Mouse (Mus musculus): ENCODE measurements around the gene Fzd2.

Gene Fzd2

GRCm38 (mm10) chr11:102623876-102624789, 19.9 kb downstream of the Fzd2 start:
- peak; percentile 57 for DNase-seq

GRCm38 (mm10) chr11:102624888-102625407, 20.8 kb downstream of the Fzd2 start:
- DNase-seq = no peak

- DNase-seq = no peak
Measured at GRCm38 (mm10) chr11:102627171-102627931, 23.2 kb downstream of the Fzd2 start.

- DNase-seq = no peak
Measured at GRCm38 (mm10) chr11:102628529-102628928, 24.3 kb downstream of the Fzd2 start.

GRCm38 (mm10) chr11:102629375-102629774, 25.2 kb downstream of the Fzd2 start:
- no peak for DNase-seq

GRCm38 (mm10) chr11:102630731-102631130, 26.5 kb downstream of the Fzd2 start:
- DNase-seq = no peak

- DNase-seq = no peak
Measured at GRCm38 (mm10) chr11:102631203-102631602, 27.0 kb downstream of the Fzd2 start.

- no peak for DNase-seq
Measured at GRCm38 (mm10) chr11:102632725-102633124, 28.5 kb downstream of the Fzd2 start.

GRCm38 (mm10) chr11:102633379-102633778, 29.2 kb downstream of the Fzd2 start:
- DNase-seq = no peak

- DNase-seq = no peak
Measured at GRCm38 (mm10) chr11:102636887-102637286, 32.7 kb downstream of the Fzd2 start.

- DNase-seq = no peak
Measured at GRCm38 (mm10) chr11:102643891-102644382, 39.7 kb downstream of the Fzd2 start.

GRCm38 (mm10) chr11:102646226-102646625, 42.0 kb downstream of the Fzd2 start:
- DNase-seq = no peak

- no peak for DNase-seq
Measured at GRCm38 (mm10) chr11:102647885-102648284, 43.7 kb downstream of the Fzd2 start.

- peak; percentile 68 for DNase-seq
Measured at GRCm38 (mm10) chr11:102651381-102651780, 47.2 kb downstream of the Fzd2 start.

GRCm38 (mm10) chr11:102652844-102653243, 48.6 kb downstream of the Fzd2 start:
- no peak for DNase-seq

- DNase-seq = no peak
Measured at GRCm38 (mm10) chr11:102655888-102656287, 51.7 kb downstream of the Fzd2 start.

- no peak for DNase-seq
Measured at GRCm38 (mm10) chr11:102656326-102656926, 52.2 kb downstream of the Fzd2 start.

- DNase-seq = no peak
Measured at GRCm38 (mm10) chr11:102656931-102657330, 52.7 kb downstream of the Fzd2 start.
